Mouse (Mus musculus): ENCODE data around the gene Actn4.
"Not testable (repeated sequence)": the region's sequence is repeated elsewhere in the genome, so short reads cannot be mapped to it uniquely, and the experiment has no call there.

Gene Actn4

DNA sequence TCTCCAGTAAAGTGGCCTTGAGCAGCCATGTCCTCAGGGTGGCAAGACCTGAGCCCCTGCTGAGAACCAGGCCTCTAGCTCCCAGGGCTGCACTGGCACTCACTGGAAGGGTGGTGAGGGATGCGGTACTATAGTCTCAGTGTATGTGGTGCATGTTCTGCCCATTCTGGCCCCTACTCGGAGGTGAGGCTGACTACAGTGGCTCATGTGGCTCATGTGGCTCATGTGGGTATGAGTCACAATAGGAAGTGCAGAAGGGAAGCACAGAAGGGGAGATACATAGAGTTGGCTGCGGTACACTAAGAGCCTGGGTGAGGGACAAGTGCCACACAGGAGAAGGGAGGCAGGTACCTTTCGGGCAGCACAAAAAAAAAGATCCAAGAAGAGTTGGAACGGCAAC is 54.9 kb downstream of the Actn4 start:
- DNase-seq (ENCODE audit: low read depth, low spot score): no peak
- Histone ChIP-seq H3K27me3 (ENCODE audit: control insufficient read depth, insufficient read depth, low read length, poor library complexity, severe bottlenecking) (no peaks in the 10 kb centered on the region), H3K36me3 (ENCODE audit: control insufficient read depth, insufficient read depth, low read length, poor library complexity, severe bottlenecking) (peaks cover 8% of the 10 kb centered on the region)

DNA sequence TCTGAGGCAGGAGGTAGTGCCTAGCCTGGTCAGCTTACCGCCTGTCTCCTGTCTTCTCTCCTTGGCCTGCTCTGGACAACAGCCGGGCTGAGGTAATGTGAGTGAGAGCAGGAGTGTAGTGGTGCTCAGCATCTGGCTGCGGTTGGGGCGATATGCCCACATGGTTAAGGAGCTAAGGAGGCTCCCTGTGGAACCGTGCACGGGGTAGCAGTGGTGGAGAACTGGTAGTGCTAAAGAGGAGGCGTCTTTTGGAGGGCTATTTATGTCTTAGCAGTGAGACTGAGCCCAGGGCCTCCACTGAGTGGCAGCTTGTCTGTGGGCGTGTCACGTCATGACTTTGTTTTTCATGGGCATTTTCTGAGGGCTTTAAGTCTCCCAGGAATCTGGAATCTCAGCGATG is 58.4 kb downstream of the Actn4 start:
- no peaks in the 10 kb centered on the region for H3K27me3 ChIP-seq (ENCODE audit: control insufficient read depth, insufficient read depth, low read length, poor library complexity, severe bottlenecking)
- no peak for DNase-seq (ENCODE audit: low read depth, low spot score)
- H3K36me3 ChIP-seq (ENCODE audit: control insufficient read depth, insufficient read depth, low read length, poor library complexity, severe bottlenecking): peaks cover 10% of the 10 kb centered on the region

DNA sequence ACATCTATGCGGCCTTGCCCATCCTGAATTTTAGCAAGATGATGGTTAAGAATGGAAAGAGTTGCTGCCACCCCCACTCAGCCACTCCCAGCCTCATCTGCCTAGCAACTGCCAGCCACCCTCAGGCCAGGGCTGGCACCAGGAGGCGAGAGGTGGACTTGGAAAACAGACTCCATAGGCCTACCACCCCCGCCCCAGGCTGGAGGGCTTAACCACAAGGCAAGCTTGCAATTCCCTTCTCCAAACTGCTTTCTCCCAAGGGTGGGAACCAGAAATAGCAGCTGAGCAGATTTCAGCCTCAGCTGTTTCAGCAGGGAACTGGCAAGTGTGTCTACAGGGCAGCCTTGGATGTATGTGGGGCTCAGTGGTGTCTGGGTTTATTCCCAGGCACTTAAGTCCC is 59.3 kb downstream of the Actn4 start:
- no peak for DNase-seq (ENCODE audit: low read depth, low spot score)
- peaks cover 13% of the 10 kb centered on the region for H3K36me3 ChIP-seq (ENCODE audit: control insufficient read depth, insufficient read depth, low read length, poor library complexity, severe bottlenecking)

DNA sequence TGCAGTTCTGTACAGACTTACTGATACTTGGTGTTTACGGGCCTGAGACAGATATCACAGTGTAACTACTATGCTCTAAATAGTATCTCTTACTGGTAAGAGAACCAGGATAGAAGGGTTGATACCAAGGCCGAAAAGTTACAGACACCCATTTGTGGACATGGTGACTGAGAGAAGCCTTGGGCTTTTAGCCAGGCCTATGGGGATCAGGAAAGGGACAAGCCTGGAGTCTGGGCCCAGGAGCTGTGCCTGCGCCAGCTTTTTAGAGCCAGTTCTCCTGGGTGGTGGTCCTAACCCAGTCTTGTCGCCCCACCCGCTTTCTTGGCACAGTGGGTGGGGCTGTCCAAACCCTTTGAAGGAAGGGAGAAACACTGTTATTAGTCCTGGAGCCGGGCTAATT is 60.0 kb downstream of the Actn4 start:
- no peaks in the 10 kb centered on the region for H3K27me3 ChIP-seq (ENCODE audit: control insufficient read depth, insufficient read depth, low read length, poor library complexity, severe bottlenecking)
- peaks cover 16% of the 10 kb centered on the region for H3K36me3 ChIP-seq (ENCODE audit: control insufficient read depth, insufficient read depth, low read length, poor library complexity, severe bottlenecking)
- DNase-seq (ENCODE audit: low read depth, low spot score): no peak

More for the DNA sequence above, 59.3 kb downstream of the Actn4 start:
- no peaks in the 10 kb centered on the region for H3K27me3 ChIP-seq (ENCODE audit: control insufficient read depth, insufficient read depth, low read length, poor library complexity, severe bottlenecking)

DNA sequence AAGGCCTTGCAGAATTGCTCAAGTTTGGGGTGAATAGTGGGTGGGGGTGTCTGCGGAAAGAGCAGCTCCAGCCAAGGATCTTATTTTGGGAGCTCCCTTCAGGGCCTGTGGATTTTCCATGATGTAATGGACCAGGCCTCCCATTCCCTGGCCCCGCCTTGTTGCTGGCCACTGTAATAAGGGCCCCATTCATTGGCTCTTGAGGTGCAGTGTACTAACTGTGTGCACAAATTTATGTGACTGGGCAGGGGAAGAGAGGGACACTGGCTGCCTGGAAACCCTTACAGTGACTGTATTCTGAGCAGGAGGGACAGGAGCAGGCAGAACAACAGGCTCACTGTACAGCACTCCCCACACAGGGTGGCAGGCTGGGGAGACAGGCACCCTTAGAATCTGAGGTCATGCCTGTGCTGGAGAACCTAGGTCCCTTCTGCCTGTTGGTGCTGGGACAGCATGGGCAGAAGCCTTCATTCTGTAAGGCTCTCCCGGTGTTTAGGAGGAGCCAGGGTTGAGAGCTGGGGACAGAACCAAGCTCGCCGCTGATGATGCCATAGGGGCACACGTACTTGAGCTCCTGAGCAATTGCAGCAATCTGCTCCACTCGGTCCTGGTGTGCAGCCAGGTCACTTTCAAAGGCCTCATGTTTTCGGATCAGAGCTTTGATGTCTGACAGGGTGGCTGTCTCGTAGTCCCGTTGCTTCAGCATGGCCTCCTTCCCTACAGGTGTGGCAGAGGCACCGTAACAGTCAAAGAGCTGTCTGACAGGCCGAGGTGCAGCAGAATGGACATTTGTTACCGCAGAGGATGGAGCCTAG is 60.6 kb downstream of the Actn4 start:
- H3K27me3 ChIP-seq (ENCODE audit: control insufficient read depth, insufficient read depth, low read length, poor library complexity, severe bottlenecking): no peaks in the 10 kb centered on the region
- no peak for DNase-seq (ENCODE audit: low read depth, low spot score)
- H3K36me3 ChIP-seq (ENCODE audit: control insufficient read depth, insufficient read depth, low read length, poor library complexity, severe bottlenecking): peaks cover 20% of the 10 kb centered on the region

DNA sequence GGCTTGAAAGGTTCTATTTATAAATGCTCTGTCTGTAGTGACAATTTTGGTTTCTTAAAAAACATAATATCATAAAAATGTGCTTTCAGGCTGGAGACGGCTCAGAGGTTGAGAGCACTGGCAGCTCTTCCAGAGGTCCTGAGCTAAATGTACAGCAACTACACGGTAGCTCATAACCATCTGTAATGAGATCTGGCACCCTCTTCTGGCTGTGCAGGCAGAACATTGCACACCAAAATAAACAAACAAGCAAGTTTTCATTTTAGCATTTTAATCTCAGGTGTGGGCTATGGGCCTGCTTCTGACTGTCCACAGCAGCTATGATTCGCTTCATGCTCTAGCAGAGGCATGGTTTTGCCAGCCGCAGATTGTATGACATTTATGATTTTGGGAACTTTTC is 62.2 kb downstream of the Actn4 start:
- Histone ChIP-seq H3K36me3 (ENCODE audit: control insufficient read depth, insufficient read depth, low read length, poor library complexity, severe bottlenecking) (peaks cover 21% of the 10 kb centered on the region), H3K27me3 (ENCODE audit: control insufficient read depth, insufficient read depth, low read length, poor library complexity, severe bottlenecking) (no peaks in the 10 kb centered on the region)
- DNase-seq (ENCODE audit: low read depth, low spot score): peak; percentile 21

DNA sequence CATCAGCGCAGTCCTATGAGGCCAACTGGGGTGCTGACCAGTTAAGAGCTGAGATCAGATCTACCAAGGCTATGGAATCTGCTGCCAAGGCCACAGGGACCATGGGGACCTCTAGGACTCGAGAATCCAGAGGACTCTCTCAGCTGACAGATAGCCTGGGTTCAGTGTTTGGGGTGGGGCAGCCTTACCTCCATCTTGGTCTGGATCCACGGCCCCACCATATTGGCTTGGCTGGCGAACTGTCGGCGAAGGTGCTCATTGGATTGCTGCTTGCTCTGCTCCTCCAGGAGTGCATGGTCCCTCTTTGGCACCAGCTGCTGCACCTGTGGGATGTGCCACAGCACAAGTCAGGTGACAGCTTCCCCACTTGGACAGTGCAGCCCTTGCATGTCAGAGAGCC is 64.5 kb downstream of the Actn4 start:
- H3K27me3 ChIP-seq (ENCODE audit: control insufficient read depth, insufficient read depth, low read length, poor library complexity, severe bottlenecking): no peaks in the 10 kb centered on the region
- peaks cover 16% of the 10 kb centered on the region for H3K36me3 ChIP-seq (ENCODE audit: control insufficient read depth, insufficient read depth, low read length, poor library complexity, severe bottlenecking)

DNA sequence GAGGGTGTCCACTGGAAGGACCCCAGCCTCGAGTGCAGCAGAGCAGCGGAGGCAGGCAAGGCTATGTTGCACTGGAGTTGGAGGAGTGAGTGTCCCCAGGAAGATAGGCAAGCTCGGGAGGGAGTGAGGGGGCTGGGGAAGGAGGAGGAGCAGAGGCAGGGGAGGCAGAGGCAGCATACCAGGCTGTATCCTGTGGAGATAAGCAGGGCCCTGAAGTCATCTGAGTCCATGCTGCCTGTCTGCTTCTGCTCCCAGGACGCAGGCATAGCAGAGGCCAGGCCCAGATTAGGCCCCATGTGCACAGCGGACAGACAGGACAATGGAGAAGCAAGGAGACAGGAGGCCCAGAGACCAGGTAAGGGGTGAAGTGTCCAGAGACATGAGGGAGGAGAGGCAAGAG is 67.2 kb downstream of the Actn4 start:
- Histone ChIP-seq H3K36me3 (ENCODE audit: control insufficient read depth, insufficient read depth, low read length, poor library complexity, severe bottlenecking) (peaks cover 12% of the 10 kb centered on the region), H3K27me3 (ENCODE audit: control insufficient read depth, insufficient read depth, low read length, poor library complexity, severe bottlenecking) (no peaks in the 10 kb centered on the region)
- DNase-seq (ENCODE audit: low read depth, low spot score): no peak

More for the DNA sequence above, 64.5 kb downstream of the Actn4 start:
- DNase-seq (ENCODE audit: low read depth, low spot score): no peak

DNA sequence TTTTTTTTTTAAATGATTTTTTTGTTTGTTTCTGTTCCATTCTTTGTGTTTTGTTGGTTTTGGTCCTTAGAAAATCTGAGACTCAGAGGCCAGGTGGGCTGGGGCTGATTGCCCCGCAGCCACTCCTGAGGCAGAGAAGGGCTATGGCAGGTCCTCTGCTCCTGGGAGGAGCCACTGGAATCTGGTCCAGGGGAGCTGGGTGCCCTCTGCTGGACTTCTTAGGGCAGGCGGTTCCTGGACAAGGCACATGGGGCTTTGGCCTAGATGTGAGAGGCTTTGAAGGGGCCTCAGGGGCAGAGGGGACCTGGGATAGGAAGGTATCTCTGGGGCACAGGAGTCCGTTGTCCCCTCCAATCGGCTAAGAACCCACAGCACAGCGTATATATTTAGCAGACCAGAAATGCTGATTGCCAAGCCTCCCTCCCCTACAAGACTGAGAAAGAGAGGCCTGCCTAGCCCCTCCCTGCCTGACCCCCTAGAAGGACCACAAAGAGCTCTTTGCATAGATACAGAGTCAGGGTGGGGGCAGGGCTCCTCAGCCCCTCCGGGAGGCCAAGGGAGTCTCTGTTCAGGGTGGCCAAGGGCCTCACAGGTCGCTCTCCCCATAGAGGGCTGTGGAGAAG is 68.4 kb downstream of the Actn4 start:
- Histone ChIP-seq H3K27me3 (ENCODE audit: control insufficient read depth, insufficient read depth, low read length, poor library complexity, severe bottlenecking) (no peaks in the 10 kb centered on the region; the same call in 1 of the 2 replicates), H3K36me3 (ENCODE audit: control insufficient read depth, insufficient read depth, low read length, poor library complexity, severe bottlenecking) (peaks cover 12% of the 10 kb centered on the region)
- peak; percentile 36 for DNase-seq (ENCODE audit: low read depth, low spot score)

DNA sequence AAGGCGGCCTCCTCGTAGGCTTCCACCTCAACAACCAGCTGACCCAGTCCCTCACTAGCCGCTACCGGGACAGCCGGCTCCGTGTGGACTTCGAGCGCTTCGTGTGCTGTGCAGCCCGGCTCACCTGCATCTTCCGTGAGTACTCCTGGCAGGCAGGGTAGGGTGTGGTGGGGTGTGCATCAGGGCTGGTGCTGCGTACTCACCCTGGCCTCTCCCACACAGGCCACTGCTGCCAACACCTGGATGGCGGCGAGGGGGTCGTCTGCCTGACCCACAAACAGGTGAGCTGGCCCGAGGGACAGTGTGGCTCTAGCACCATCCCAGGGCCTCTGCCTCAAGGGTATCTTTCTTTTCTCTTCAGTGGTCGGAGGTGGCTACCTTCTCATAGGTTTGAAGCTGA is 69.5 kb downstream of the Actn4 start:
- peaks cover 9% of the 10 kb centered on the region for H3K36me3 ChIP-seq (ENCODE audit: control insufficient read depth, insufficient read depth, low read length, poor library complexity, severe bottlenecking)
- no peak for DNase-seq (ENCODE audit: low read depth, low spot score)

DNA sequence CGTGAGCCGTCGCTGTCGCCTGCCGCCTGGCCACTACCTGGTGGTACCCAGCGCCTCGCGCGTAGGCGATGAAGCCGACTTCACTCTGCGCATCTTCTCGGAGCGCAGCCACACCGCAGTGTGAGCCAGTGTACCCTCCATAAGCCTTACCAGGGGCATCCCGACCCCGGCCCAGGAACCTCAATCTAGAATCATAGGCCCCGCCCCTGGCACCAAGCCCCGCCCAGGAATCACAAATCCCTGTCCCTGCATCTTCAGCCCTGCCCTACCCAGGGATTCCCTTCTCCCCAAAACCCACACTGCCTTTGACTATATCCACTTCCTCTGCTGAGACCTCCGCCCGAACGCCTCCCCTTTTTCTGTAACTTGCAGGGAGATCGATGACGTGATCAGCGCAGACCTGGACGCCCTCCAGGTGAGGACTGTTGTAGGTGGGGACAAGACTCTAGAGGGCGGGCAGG is 73.4 kb downstream of the Actn4 start:
- H3K36me3 ChIP-seq (ENCODE audit: control insufficient read depth, insufficient read depth, low read length, poor library complexity, severe bottlenecking): no peaks in the 10 kb centered on the region; the same call in none of the 2 replicates
- H3K27me3 ChIP-seq (ENCODE audit: control insufficient read depth, insufficient read depth, low read length, poor library complexity, severe bottlenecking): no peaks in the 10 kb centered on the region; the same call in 1 of the 2 replicates
- no peak for DNase-seq (ENCODE audit: low read depth, low spot score)

More for the DNA sequence above, 69.5 kb downstream of the Actn4 start:
- H3K27me3 ChIP-seq (ENCODE audit: control insufficient read depth, insufficient read depth, low read length, poor library complexity, severe bottlenecking): no peaks in the 10 kb centered on the region; the same call in 1 of the 2 replicates

DNA sequence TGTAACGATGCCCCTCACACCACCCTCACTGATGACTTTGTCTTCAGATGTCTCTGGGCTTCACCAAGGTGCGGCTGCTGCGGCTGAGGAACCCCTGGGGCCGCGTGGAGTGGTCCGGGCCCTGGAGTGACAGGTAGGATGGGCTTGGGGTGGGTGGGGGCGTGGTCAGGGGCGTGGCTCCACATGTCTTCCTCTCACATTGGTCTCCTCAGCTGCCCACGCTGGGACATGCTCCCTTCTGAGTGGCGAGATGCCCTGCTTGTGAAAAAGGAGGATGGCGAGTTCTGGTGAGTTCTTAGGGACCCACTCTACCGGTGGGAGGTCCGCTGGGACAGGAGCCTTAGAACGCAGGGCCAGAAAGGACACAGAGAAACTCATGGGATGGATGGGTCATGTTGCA is 75.7 kb downstream of the Actn4 start:
- no peaks in the 10 kb centered on the region for H3K36me3 ChIP-seq (ENCODE audit: control insufficient read depth, insufficient read depth, low read length, poor library complexity, severe bottlenecking)

DNA sequence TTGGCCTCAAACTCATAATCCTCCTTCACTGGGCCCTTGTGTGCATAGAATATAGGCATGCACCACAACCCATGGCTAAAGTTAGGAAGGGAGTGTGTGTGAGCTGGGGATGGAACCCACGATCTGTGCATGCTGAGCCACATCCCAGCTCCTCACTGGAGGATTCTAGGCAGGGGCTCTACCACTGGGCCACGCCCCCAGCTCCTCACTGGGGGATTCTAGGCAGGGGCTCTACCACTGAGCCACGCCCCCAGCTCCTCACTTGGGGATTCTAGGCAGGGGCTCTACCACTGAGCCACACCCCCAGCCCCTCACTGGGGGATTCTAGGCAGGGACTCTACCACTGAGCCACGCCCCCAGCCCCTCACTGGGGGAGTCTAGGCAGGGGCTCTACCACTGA is 78.4 kb downstream of the Actn4 start:
- DNase-seq (ENCODE audit: low read depth, low spot score); H3K36me3 ChIP-seq (ENCODE audit: control insufficient read depth, insufficient read depth, low read length, poor library complexity, severe bottlenecking); H3K27me3 ChIP-seq (ENCODE audit: control insufficient read depth, insufficient read depth, low read length, poor library complexity, severe bottlenecking): not testable (repeated sequence)

More for the DNA sequence above, 75.7 kb downstream of the Actn4 start:
- H3K27me3 ChIP-seq (ENCODE audit: control insufficient read depth, insufficient read depth, low read length, poor library complexity, severe bottlenecking): no peaks in the 10 kb centered on the region; the same call in 1 of the 2 replicates
- DNase-seq (ENCODE audit: low read depth, low spot score): no peak

DNA sequence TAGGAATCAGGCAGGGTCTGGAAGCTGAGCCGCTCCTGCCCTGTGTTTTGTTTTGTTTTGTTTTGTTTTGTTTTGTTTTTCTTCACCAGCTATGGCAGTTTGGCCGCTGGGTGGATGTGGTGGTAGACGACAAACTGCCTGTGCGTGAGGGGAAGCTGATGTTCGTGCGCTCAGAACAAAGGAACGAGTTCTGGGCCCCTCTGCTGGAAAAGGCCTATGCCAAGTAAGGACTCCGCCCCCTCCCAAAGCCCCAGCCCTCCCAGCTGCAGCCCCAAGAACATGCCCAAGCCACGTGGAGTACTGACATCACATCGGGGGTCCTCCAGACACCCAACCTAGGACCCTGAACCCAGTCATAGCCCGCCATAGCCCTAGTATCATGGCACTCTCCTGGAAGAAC is 79.1 kb downstream of the Actn4 start:
- H3K27me3 ChIP-seq (ENCODE audit: control insufficient read depth, insufficient read depth, low read length, poor library complexity, severe bottlenecking): no peaks in the 10 kb centered on the region
- no peaks in the 10 kb centered on the region for H3K36me3 ChIP-seq (ENCODE audit: control insufficient read depth, insufficient read depth, low read length, poor library complexity, severe bottlenecking)
- no peak for DNase-seq (ENCODE audit: low read depth, low spot score)

DNA sequence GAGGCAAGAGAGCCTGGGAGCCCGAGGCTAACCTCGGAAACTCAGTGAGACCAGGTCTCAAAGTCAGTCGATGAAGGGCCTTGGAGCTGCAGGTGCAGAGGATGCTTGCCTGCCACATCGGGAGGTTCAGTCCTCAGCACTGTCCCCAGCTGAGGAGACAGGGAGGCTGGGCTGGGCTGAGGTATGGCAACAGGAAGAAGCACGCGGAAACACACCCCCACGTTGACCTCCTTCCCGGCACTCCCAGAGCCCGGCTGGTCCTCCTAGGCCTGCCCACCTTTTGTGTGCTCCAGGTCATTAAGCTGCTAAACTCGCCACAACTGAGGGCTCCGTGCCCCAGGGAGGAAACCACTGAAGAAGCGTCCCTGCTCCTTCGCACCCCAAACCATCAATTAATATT is 80.9 kb downstream of the Actn4 start, which contains the start of gene Capn12:
Gene Capn12, plus strand, starts transcription at position 224 of the 400 bp plus-strand sequence.
- Histone ChIP-seq H3K27me3 (ENCODE audit: control insufficient read depth, insufficient read depth, low read length, poor library complexity, severe bottlenecking) (no peaks in the 10 kb centered on the region), H3K36me3 (ENCODE audit: control insufficient read depth, insufficient read depth, low read length, poor library complexity, severe bottlenecking) (no peaks in the 10 kb centered on the region)
- no peak for DNase-seq (ENCODE audit: low read depth, low spot score)

All from splenic B cell, adult 2 months (primary cell).